Mouse (Mus musculus): ENCODE measurements around the gene Tns2.
"Not testable (repeated sequence)": the region's sequence is repeated elsewhere in the genome, so short reads cannot be mapped to it uniquely, and the experiment has no call there.

Gene Tns2

DNA sequence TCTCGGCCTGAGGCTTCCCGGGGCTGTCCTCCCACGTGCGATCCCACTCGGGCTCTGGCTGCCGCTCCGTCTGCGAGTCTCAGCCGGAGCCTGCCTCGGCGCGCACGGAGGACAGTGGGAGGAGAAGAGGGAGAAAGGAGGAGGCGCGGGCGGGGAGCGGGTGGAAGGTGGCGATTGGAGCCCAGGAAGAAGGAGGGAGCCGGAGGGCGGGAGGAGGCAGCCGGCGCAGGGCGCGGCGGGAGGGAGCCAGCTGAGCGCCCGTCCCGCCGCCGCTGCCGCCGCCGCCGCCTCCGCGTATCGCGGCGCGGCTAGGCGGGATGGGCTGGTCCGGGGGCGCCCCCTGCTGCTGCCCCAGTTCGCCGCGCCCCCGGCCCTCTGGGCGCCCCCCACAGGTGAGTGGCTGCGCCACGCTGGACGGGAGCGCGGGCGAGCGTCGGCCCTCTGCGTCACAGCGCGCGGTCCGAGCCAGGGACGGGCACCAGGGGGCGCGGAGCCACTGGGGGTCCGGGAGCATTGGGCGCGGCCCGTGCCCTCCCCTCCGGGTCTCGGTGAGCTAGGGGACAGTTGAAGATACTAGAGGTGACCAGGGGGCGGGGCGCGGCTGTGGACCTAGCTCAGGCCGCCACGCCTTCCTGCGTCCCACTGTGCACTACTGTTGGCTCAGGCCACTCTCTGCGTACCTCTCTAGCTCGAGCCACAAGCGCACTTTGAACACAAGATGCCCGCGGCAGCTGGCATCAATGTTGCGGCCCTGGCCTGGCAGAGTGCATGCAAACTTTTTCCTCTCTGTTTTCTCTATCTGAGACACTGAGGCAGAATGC, at the start of gene Tns2:
Gene Tns2, plus strand, starts transcription at position 253 of the 821 bp plus-strand sequence.
- peak; percentile 67 for DNase-seq

- peak; percentile 70 for DNase-seq
Observed at GRCm38 (mm10) chr15:102051920-102052683, 48.1 kb upstream of the Tns2 start.

GRCm38 (mm10) chr15:102056495-102057174, 43.6 kb upstream of the Tns2 start:
- DNase-seq, result no peak

- peak; percentile 98 for DNase-seq
Observed at GRCm38 (mm10) chr15:102065661-102066325, 34.4 kb upstream of the Tns2 start.

GRCm38 (mm10) chr15:102070476-102071467, 29.4 kb upstream of the Tns2 start:
- DNase-seq, result no peak

DNA sequence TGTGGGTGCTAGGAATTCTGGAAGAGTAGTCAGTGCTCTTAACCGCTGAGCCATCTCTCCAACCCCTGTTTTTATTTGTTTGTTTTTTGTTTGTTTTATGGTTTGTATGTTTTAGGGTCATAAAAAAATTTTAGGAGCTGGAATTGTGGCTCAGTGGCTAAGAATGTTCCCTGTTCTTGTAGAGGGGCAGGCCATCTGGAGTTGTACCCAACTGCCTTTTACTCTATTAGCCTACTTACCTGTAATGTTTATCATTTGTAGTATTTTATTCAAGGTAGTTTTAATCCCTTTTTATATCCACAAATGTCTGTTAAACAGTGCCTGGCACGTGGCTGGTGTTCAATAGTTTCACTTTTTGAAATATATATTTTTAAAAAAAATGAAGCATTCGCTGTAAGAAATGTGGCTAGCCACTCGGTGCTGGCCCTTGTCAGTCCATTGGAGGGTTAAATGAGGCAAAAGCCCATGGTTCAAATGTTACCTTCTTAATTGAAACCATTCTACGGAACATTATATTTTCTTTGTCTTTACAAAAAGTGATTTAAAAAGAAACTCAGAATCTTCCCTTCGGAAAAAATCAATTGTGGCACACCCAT, 27.2 kb upstream of the Tns2 start:
- DNase-seq, result no peak

- peak; percentile 99 for DNase-seq
Observed at GRCm38 (mm10) chr15:102073559-102074069, 26.6 kb upstream of the Tns2 start, which contains the start of gene Eif4b. TSS of gene Eif4b (plus strand) at chr15:102073773.

- DNase-seq, result peak; percentile 77
Observed at GRCm38 (mm10) chr15:102074070-102074731, 26.0 kb upstream of the Tns2 start.

DNA sequence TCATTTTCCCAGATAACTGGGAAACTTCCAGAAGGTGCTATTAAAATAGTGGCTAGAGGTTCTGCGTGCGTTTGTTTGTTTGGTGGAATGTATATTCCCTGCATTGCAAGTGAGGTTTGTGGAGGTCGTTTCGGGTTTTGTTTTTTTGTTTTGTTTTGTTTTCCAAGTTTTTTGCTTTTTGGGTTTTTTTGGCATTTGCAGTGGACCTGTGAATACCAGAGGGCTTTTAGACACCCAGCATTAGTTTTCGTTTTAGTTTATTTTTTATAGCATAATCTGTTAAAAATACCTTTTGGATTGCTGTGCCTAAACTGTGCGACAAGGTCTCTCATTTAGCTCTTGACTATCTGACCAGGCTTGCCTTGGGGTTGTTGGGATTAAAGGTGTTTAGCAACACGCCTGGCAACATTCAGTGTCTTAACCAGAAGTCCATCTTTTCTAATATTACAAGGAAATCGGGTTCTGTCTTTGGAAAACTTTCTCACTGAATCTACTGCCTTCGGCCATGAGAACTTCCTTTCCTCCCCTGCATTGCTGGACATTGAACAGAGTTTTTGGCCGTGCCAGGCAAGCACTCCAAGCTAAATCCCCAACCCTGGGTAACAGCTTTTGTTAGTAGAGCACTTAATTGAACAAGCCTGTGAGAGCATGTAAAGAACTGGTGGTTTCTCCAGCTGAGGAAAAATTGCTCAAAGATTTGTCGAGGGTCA, 25.2 kb upstream of the Tns2 start:
- DNase-seq, result no peak

DNA sequence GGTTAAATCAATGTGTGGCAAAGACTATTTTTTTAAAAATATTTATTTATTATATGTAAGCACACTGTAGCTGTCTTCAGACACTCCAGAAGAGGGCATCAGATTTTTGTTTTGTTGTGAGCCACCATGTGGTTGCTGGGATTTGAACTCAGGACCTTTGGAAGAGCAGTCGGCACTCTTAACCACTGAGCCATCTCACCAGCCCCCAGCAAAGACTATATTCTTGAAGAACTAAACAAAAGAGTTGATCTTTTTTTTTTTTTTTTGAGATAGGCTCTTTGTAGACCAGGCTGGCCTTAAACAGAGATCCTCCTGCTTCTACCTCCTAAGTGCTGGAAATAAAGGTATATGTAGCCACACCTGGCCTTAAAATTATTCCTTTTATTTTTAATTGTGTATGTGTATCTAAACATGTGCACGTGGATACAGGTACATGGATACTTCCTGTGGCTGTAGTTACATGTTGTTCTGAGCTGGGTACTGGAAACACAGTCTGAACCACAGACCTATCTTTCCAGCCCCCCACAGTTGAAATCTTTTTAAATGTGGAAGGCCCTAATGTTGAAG, 23.0 kb upstream of the Tns2 start:
- no peak for DNase-seq

GRCm38 (mm10) chr15:102079221-102079620, 21.0 kb upstream of the Tns2 start:
- no peak for DNase-seq

DNA sequence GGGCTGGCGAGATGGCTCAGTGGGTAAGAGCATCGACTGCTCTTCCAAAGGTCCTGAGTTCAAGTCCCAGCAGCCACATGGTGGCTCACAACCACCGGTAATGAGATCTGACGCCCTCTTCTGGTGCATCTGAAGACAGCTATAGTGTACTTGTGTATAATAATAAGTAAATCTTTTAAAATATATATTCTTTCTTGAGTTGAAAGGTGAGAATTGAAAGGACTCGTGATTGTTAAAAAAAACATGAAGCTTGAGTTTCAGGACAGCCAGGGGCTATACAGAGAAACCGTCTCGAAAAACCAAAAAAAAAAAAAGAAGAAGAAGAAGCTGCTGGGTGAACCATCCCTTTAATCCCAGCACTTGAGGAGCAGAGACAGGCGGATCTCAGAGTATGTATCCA, 20.3 kb upstream of the Tns2 start:
- DNase-seq, result not testable (repeated sequence)

GRCm38 (mm10) chr15:102080429-102080828, 19.8 kb upstream of the Tns2 start:
- no peak for DNase-seq

- no peak for DNase-seq
Observed at GRCm38 (mm10) chr15:102082148-102082547, 18.1 kb upstream of the Tns2 start.

DNA sequence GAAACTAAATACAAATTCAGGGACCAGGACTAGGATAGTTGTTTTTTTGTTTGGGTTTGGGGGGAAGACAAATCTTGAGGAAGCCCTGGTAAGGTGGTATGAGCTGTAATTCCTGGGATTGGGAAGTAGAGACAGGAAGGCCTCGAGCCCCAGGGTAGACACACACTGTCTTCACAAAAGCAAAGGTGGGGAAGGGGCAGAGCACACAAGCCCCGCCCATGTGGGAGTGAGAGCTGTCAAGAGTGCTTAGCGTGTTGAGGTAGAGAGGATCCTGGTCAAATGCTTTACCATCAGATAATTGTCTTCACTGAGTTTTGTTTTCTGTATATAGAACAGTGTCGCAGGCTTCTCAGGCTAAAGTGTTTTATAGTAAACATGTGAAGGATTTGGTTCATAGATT, 17.2 kb upstream of the Tns2 start:
- no peak for DNase-seq

- DNase-seq, result no peak
Observed at GRCm38 (mm10) chr15:102089914-102090585, 10.2 kb upstream of the Tns2 start.

GRCm38 (mm10) chr15:102091063-102091679, 9.0 kb upstream of the Tns2 start:
- no peak for DNase-seq

DNA sequence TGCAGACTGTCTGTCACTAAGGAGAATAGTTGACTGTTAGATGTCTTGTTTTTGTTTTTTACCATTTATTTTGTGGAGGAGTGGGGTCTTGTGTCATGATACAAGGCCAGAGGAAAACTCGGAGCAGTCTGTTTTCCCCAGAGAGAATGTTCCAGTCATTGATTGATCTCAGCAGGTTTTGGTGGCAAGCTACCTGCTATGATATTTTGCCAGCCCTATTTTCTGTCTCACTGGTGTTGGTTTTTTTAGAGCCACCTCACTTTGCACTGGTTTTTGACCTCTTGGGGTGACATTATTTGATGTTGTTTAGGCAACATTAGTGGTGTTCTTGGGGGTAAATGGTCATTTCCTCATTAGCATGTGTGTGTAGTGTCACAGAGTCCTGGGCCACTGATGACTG, 8.5 kb upstream of the Tns2 start:
- DNase-seq, result no peak

Measured in right cerebral cortex, postnatal 4 days (tissue).